Mouse (Mus musculus): ENCODE data around the gene Castor2.
A peak's percentile ranks its signal among the peaks of the same experiment; 100 is the strongest.

DNA sequence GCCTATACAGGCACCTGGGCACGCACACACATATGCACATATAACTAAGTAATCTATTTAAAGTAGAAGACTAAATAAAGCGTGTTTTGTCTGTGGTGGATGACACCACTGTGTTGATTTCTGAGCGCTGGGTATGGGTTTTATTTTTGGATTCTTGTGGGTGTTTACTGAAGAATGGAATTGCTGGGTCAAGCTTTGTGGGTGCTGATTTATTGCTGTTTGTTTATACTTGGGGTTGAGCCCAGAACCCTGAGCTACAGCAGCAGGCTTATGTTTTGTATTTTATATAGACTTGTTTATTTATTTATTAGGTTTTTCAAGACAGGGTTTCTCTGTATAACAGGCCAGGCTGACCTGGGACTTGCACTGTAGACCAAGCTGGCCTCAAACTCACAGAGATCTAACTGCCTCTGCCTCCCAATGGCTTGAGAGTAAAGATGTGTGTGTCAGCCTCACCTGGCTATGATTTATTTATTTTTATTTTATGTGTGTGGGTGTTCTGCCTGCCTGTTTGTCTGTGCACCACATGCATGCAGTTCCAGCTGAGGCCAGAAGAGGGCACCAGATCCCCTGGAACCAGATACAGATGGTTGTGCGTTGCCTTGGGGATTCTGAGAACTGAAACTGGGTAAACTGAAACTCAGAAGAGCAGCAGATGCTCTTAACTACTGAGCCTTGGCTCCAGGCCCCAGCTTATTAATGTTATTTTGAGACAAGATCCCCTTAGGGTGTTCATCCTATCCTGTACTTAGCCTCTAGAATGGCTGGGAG, 87.6 kb downstream of the Castor2 start:
- no peak for TF ChIP-seq POLR2A (IDR thresholded peaks at IDR 0.05; ENCODE audit: insufficient read depth, low read depth, low read length)
- 0 out of 2 replicates have a peak, but pooled peaks have one; percentile 13 for TF ChIP-seq EP300 (IDR thresholded peaks at IDR 0.05; ENCODE audit: insufficient read depth, low read depth, low read length)

Data from heart, adult 2 months (tissue).